26 mouse cellular contexts compared by ENCODE assay signal in the genomic region with DNA sequence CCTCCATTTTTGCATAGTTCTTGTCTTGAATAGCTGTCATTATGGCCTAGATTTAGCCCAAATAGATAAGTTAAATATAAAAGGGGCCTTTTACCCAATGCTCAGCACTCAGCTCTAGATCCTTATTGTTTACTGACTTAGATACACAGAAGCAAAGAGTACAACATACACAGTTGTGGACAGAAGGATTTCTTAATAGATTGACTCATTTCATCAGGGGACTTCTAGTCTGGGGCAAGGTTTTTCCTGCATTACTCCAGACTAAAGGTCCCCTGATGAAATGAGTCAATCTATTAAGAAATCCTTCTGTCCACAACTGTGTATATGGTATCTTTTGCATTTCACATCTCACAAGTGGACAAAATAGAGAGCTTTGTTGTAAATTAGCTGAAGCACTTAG. TPM values are rescaled to one million over a fixed set of nuclear protein-coding genes. Genes with fewer than 3 reads are reported as not detected.
"Had no signal": no experiment of that assay in that cellular context is flagged by ENCODE, and none has a peak within 500 bp of the region (broad histone marks: within the 10 kb centered on the region; RNA-seq: fewer than 3 reads in every experiment).

No protein-coding gene starts in this region.

- DNase-seq: lung, embryonic 14.5 days; lung, postnatal 10 days; lung, postnatal 4 days; midbrain, embryonic 14.5 days; retina, postnatal 1 day; right cerebral cortex, adult 18-20 months; right cerebral cortex, postnatal 25 days; right cerebral cortex, postnatal 4 days; spleen, adult 18-20 months; thymus, adult 18-20 months; thymus, postnatal 14 days; thymus, postnatal 36 days had no signal

- H3K9ac ChIP-seq: lung, embryonic 14.5 days; midbrain, embryonic 12.5 days; neural tube, embryonic 13.5 days; neural tube, embryonic 15.5 days had no signal

- H3K4me3 ChIP-seq: midbrain, embryonic 10.5 days; midbrain, embryonic 12.5 days; myocyte; neural tube, embryonic 13.5 days; neural tube, embryonic 15.5 days had no signal

- H3K36me3 ChIP-seq: midbrain, embryonic 10.5 days; midbrain, embryonic 12.5 days; neural tube, embryonic 13.5 days; neural tube, embryonic 15.5 days had no signal

- ATAC-seq: midbrain, embryonic 16.5 days had no signal

- H3K27ac ChIP-seq: midbrain, embryonic 10.5 days; midbrain, embryonic 12.5 days; neural tube, embryonic 13.5 days; neural tube, embryonic 15.5 days had no signal

- H3K4me1 ChIP-seq: midbrain, embryonic 10.5 days; midbrain, embryonic 12.5 days; neural tube, embryonic 13.5 days; neural tube, embryonic 15.5 days had no signal

- H3K9me3 ChIP-seq: midbrain, embryonic 10.5 days; midbrain, embryonic 12.5 days; neural tube, embryonic 13.5 days; neural tube, embryonic 15.5 days had no signal

- H3K27me3 ChIP-seq: midbrain, embryonic 12.5 days; neural tube, embryonic 13.5 days; neural tube, embryonic 15.5 days had no signal

- H3K4me2 ChIP-seq: lung, embryonic 14.5 days; midbrain, embryonic 12.5 days; neural tube, embryonic 13.5 days; neural tube, embryonic 15.5 days had no signal

RNA-seq across cellular contexts. Expression of a gene that starts 8.5 kb away (rescaled TPM):
- total RNA-seq: megakaryocyte, adult 5-6 weeks; megakaryocyte-erythroid progenitor cell, adult 5-6 weeks had no signal
- polyA plus RNA-seq: lung, embryonic 14.5 days; midbrain, embryonic 10.5 days; midbrain, embryonic 12.5 days; midbrain, embryonic 14.5 days; midbrain, embryonic 16.5 days; neural tube, embryonic 11.5 days; neural tube, embryonic 13.5 days; neural tube, embryonic 15.5 days; small intestine, adult 2 months; stomach, embryonic 14.5 days; thymus, postnatal 0 days had no signal

RNA-seq across cellular contexts. Expression of a gene that starts 46.9 kb away (rescaled TPM):
- total RNA-seq: megakaryocyte, adult 5-6 weeks; megakaryocyte-erythroid progenitor cell, adult 5-6 weeks had no signal
- polyA plus RNA-seq: lung, embryonic 14.5 days; lung, embryonic 16.5 days; midbrain, embryonic 10.5 days; midbrain, embryonic 12.5 days; midbrain, embryonic 14.5 days; midbrain, embryonic 16.5 days; myocyte; neural tube, embryonic 11.5 days; neural tube, embryonic 13.5 days; neural tube, embryonic 15.5 days; small intestine, adult 2 months; stomach, embryonic 14.5 days; stomach, embryonic 16.5 days; thymus, postnatal 0 days had no signal
